Mouse (Mus musculus): ENCODE data around the gene Cry1. TPM values are rescaled to one million over a fixed set of nuclear protein-coding genes. Genes with fewer than 3 reads are reported as not detected.
A peak's percentile ranks its signal among the peaks of the same experiment; 100 is the strongest.

Cry1 gene
- total and polyA plus RNA-seq, 3 experiments: 0.11 TPM; not detected in 2

DNA sequence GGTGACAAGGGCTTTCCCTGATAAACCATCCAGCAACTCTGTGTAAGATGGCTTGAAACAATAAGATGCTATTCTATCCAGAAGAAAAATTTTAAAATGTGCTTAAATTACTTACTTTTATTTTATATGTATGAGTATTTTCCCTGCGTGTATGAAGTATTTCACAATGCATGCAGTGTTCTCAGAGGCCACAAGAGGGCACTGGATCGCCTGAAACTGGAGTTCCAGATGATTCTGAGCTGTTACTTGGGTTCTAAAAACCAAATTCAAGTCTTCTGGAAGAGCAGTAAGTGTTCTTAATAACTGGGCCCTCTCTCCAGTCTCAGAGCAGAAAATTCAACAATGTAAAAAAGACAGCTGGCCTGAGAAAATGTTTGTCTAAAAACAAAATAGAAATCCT lies 30.7 kb downstream of the Cry1 start:
- ATAC-seq (ENCODE audit: extremely low read depth, insufficient number of reproducible peaks, low FRiP score, poor library complexity, severe bottlenecking) (no peak), DNase-seq (ENCODE audit: low spot score) (no peak)
- TF ChIP-seq POLR2AphosphoS5 (IDR thresholded peaks at IDR 0.05; ENCODE audit: insufficient replicate concordance, low read depth, low read length): no peak
- peak; percentile 41 for TF ChIP-seq CTCF (IDR thresholded peaks at IDR 0.05; ENCODE audit: low read depth, low read length)
- H3K9me3 ChIP-seq (replicated peaks): no peaks in the 10 kb centered on the region
- H3K36me3 ChIP-seq (replicated peaks): no peaks in the 10 kb centered on the region
- no peak overlapping the region for H3K4me3 ChIP-seq (ENCODE audit: low read depth, low read length)
- H3K27me3 ChIP-seq (ENCODE audit: insufficient read depth, low read length): no peaks in the 10 kb centered on the region
- H3K4me1 ChIP-seq (ENCODE audit: insufficient read depth, low read depth, low read length): no peaks in the 10 kb centered on the region

GRCm38 (mm10) chr10:85149226-85149625 lies 35.6 kb downstream of the Cry1 start:
- TF ChIP-seq POLR2AphosphoS5 (IDR thresholded peaks at IDR 0.05; ENCODE audit: insufficient replicate concordance, low read depth, low read length) (no peak), TAL1 (conservative IDR thresholded peaks at IDR 0.05; ENCODE audit: low read depth, low read length) (no peak), GATA1 (IDR thresholded peaks at IDR 0.05; ENCODE audit: borderline replicate concordance, low read length) (no peak), GATA2 (IDR thresholded peaks at IDR 0.05; ENCODE audit: borderline replicate concordance, low read depth, low read length) (no peak), CTCF (IDR thresholded peaks at IDR 0.05; ENCODE audit: low read depth, low read length) (no peak)
- ATAC-seq (ENCODE audit: extremely low read depth, insufficient number of reproducible peaks, low FRiP score, poor library complexity, severe bottlenecking) (no peak), DNase-seq (ENCODE audit: low spot score) (no peak)
- Histone ChIP-seq H3K9me3 (replicated peaks) (no peaks in the 10 kb centered on the region), H3K36me3 (replicated peaks) (no peaks in the 10 kb centered on the region), H3K4me3 (ENCODE audit: low read depth, low read length) (no peak overlapping the region), H3K4me1 (ENCODE audit: insufficient read depth, low read depth, low read length) (no peaks in the 10 kb centered on the region), H3K27me3 (ENCODE audit: insufficient read depth, low read length) (peaks cover 4% of the 10 kb centered on the region; the same call in 1 of the 2 replicates)

DNA sequence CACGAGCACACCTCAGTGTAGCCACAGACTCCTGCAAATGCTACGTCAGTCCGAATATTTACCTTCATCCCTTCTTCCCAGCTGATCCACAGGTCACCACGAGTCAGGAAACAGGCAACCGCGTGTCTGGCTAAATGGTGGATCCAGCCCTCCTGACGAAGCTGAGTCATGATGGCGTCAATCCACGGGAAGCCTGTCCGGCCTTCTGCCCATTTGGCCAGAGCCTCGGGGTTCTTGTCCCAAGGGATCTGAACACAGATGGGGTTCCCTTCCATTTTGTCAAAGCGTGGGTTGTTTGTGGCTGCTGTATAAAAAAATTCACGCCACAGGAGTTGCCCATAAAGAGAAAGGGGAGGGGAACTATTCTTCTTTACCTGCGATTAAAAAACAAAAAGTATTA lies 38.6 kb downstream of the Cry1 start:
- TF ChIP-seq POLR2AphosphoS5 (IDR thresholded peaks at IDR 0.05; ENCODE audit: insufficient replicate concordance, low read depth, low read length) (no peak), TAL1 (conservative IDR thresholded peaks at IDR 0.05; ENCODE audit: low read depth, low read length) (no peak), GATA2 (IDR thresholded peaks at IDR 0.05; ENCODE audit: borderline replicate concordance, low read depth, low read length) (no peak), GATA1 (IDR thresholded peaks at IDR 0.05; ENCODE audit: borderline replicate concordance, low read length) (no peak), CTCF (IDR thresholded peaks at IDR 0.05; ENCODE audit: low read depth, low read length) (no peak)
- DNase-seq (ENCODE audit: low spot score): no peak
- no peak for ATAC-seq (ENCODE audit: extremely low read depth, insufficient number of reproducible peaks, low FRiP score, poor library complexity, severe bottlenecking)
- H3K36me3 ChIP-seq (replicated peaks): no peaks in the 10 kb centered on the region
- H3K9me3 ChIP-seq (replicated peaks): no peaks in the 10 kb centered on the region
- H3K4me3 ChIP-seq (ENCODE audit: low read depth, low read length): no peak overlapping the region
- H3K4me1 ChIP-seq (ENCODE audit: insufficient read depth, low read depth, low read length): no peaks in the 10 kb centered on the region
- peaks cover 4% of the 10 kb centered on the region; the same call in 1 of the 2 replicates for H3K27me3 ChIP-seq (ENCODE audit: insufficient read depth, low read length)

DNA sequence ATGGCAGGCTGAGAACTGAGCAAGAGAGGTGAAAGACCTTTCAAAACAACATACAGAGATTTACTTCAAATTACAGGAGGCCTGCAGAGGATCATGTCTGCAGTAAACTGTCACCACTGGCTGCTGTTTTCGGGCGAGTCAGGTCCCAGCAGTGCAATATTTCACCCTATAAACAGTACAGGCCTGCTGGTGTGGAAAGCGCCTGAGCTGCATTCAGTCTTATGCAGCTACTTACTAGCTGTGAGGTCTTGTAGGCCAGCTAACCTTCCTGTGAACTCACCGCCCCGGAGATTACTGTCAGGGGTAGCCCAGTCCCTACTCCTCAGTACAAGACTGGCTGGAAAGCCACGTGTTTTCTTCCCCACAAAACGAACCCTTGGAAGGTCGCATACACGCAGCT lies 43.4 kb downstream of the Cry1 start:
- TF ChIP-seq CTCF (IDR thresholded peaks at IDR 0.05; ENCODE audit: low read depth, low read length) (no peak), POLR2AphosphoS5 (IDR thresholded peaks at IDR 0.05; ENCODE audit: insufficient replicate concordance, low read depth, low read length) (no peak), TAL1 (conservative IDR thresholded peaks at IDR 0.05; ENCODE audit: low read depth, low read length) (no peak), GATA1 (IDR thresholded peaks at IDR 0.05; ENCODE audit: borderline replicate concordance, low read length) (no peak), GATA2 (IDR thresholded peaks at IDR 0.05; ENCODE audit: borderline replicate concordance, low read depth, low read length) (no peak)
- Histone ChIP-seq H3K36me3 (replicated peaks) (no peaks in the 10 kb centered on the region), H3K4me3 (ENCODE audit: low read depth, low read length) (no peak overlapping the region), H3K27me3 (ENCODE audit: insufficient read depth, low read length) (peaks cover 6% of the 10 kb centered on the region; the same call in 1 of the 2 replicates), H3K4me1 (ENCODE audit: insufficient read depth, low read depth, low read length) (no peaks in the 10 kb centered on the region), H3K9me3 (replicated peaks) (no peaks in the 10 kb centered on the region)
- no peak for ATAC-seq (ENCODE audit: extremely low read depth, insufficient number of reproducible peaks, low FRiP score, poor library complexity, severe bottlenecking)
- no peak for DNase-seq (ENCODE audit: low spot score)

DNA sequence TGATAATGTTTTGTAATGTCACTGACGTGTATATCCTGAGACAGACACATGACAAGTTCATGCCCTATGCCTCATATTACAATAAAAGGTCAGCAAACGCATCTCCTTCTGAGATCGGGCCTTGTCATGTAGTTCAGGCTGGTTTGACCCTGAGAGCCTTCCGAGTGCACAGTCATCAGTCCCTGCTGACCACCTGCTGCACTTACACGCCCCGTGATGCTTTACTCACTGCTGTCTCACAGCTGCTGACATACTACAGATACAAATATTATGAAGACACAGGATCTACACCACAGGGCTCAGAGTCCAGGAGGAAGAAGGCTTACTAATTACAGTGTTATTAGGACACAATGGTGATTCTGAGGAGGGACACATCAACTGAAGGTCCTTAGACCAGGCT lies 48.3 kb downstream of the Cry1 start:
- H3K36me3 ChIP-seq (replicated peaks): no peaks in the 10 kb centered on the region
- H3K4me3 ChIP-seq (ENCODE audit: low read depth, low read length): no peak overlapping the region
- DNase-seq (ENCODE audit: low spot score) (no peak), ATAC-seq (ENCODE audit: extremely low read depth, insufficient number of reproducible peaks, low FRiP score, poor library complexity, severe bottlenecking) (no peak)
- TF ChIP-seq GATA2 (IDR thresholded peaks at IDR 0.05; ENCODE audit: borderline replicate concordance, low read depth, low read length) (no peak), POLR2AphosphoS5 (IDR thresholded peaks at IDR 0.05; ENCODE audit: insufficient replicate concordance, low read depth, low read length) (no peak), CTCF (IDR thresholded peaks at IDR 0.05; ENCODE audit: low read depth, low read length) (no peak), GATA1 (IDR thresholded peaks at IDR 0.05; ENCODE audit: borderline replicate concordance, low read length) (no peak), TAL1 (conservative IDR thresholded peaks at IDR 0.05; ENCODE audit: low read depth, low read length) (no peak)
- H3K4me1 ChIP-seq (ENCODE audit: insufficient read depth, low read depth, low read length): no peaks in the 10 kb centered on the region
- peaks cover 5% of the 10 kb centered on the region; the same call in 1 of the 2 replicates for H3K27me3 ChIP-seq (ENCODE audit: insufficient read depth, low read length)
- no peaks in the 10 kb centered on the region for H3K9me3 ChIP-seq (replicated peaks)

DNA sequence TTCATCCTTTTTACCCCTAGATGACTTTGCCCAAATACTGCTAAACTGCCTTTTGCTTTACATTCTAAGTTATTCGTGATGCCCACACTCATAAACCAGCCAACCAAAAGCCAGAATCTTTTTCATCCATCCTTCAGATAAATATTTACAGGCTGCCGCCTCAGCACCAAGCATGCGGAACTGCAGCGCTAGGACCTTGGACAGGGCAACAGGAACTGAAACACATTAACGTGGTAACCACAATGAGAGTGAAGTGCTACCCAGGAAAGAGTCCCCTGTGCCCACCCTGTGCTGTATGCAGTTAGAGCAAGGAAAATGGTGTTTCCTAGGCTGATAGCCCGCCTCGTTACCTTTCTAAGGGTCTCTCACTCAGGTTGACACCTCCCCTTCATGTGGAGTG lies 56.4 kb downstream of the Cry1 start:
- ATAC-seq (ENCODE audit: extremely low read depth, insufficient number of reproducible peaks, low FRiP score, poor library complexity, severe bottlenecking): no peak
- TF ChIP-seq CTCF (IDR thresholded peaks at IDR 0.05; ENCODE audit: low read depth, low read length) (no peak), GATA1 (IDR thresholded peaks at IDR 0.05; ENCODE audit: borderline replicate concordance, low read length) (no peak), GATA2 (IDR thresholded peaks at IDR 0.05; ENCODE audit: borderline replicate concordance, low read depth, low read length) (no peak)

More for the DNA sequence above, 56.4 kb downstream of the Cry1 start:
- Histone ChIP-seq H3K36me3 (replicated peaks) (peaks cover 25% of the 10 kb centered on the region), H3K9me3 (replicated peaks) (no peaks in the 10 kb centered on the region), H3K4me1 (ENCODE audit: insufficient read depth, low read depth, low read length) (peaks cover 20% of the 10 kb centered on the region), H3K4me3 (ENCODE audit: low read depth, low read length) (peak overlapping the region; percentile 85; the same call in 1 of the 2 replicates), H3K27me3 (ENCODE audit: insufficient read depth, low read length) (0 out of 2 replicates have a peak, but pooled peaks cover 1% of the 10 kb centered on the region)
- no peak for DNase-seq (ENCODE audit: low spot score)
